Mouse (Mus musculus): ENCODE measurements at regions not wholly inside any gene's neighbourhood (a gene's known extent, or its start where the extent isn't known, plus 50 kb on each side); places are given as distances from the start of the nearest gene placed in this dataset.

- no peak for TF ChIP-seq CTCF (IDR thresholded peaks at IDR 0.05; ENCODE audit: borderline replicate concordance, control insufficient read depth, extremely low read depth, insufficient read depth, low read length, poor library complexity)
- no peak for TF ChIP-seq POLR2A (IDR thresholded peaks at IDR 0.05; ENCODE audit: control insufficient read depth, extremely low read depth, insufficient read depth, low read length, poor library complexity)
Observed at GRCm38 (mm10) chr16:76226446-76226845, 147.2 kb downstream of the Nrip1 start.

Measured in thymus, adult 2 months (tissue).